Mouse (Mus musculus): ENCODE measurements at regions not wholly inside any gene's neighbourhood (a gene's known extent, or its start where the extent isn't known, plus 50 kb on each side); places are given as distances from the start of the nearest gene placed in this dataset.

GRCm38 (mm10) chr2:33983112-33983748, 95.5 kb upstream of the Mvb12b start:
- no peak for DNase-seq (ENCODE audit: low spot score in 2 of 2)

DNA sequence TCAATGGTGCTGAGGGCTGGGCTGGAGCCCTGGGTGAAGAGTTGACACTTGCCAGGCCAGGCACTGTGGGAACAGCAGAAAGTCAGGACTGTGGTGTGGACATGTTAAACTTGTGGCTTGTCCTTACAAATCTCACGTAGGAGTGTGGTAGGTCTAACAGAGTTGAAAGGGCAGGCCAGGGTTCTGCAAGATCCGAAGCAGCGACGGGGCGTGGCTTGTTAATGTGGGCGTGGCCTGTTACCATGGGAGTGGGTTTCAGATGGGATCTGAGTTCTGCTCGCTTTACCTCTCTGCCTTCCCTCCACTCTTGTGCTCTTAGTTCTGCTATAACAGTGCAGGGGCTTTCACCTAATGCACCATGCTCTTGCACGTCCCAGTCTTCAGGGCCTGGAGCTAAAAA, 94.2 kb upstream of the Mvb12b start:
- no peak for DNase-seq (ENCODE audit: low spot score in 2 of 2)

GRCm38 (mm10) chr2:33981321-33981720, 93.6 kb upstream of the Mvb12b start:
- DNase-seq (ENCODE audit: low spot score in 2 of 2), result no peak

DNA sequence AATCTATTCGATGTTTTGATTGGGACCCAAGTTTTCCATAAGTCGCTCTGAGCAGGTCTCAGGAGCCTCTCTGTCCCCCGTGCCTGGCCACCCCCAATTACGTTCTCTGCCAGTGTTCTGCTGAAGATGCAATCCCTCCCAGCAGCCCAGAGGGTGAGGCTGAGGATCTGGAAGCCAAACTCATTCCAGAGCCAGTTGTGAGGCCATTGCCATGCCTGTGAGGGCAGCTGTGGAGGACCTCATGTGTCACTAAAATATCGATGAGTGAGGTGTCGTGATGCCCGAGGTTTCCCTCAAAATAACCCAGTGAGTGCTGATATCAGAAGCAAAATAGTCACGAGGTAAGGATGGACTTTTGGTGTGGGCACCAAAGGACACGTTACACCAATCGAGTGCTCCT, 93.1 kb upstream of the Mvb12b start:
- no peak for DNase-seq (ENCODE audit: low spot score in 2 of 2)

GRCm38 (mm10) chr2:33979276-33979675, 91.5 kb upstream of the Mvb12b start:
- DNase-seq (ENCODE audit: low spot score in 2 of 2), result no peak

DNA sequence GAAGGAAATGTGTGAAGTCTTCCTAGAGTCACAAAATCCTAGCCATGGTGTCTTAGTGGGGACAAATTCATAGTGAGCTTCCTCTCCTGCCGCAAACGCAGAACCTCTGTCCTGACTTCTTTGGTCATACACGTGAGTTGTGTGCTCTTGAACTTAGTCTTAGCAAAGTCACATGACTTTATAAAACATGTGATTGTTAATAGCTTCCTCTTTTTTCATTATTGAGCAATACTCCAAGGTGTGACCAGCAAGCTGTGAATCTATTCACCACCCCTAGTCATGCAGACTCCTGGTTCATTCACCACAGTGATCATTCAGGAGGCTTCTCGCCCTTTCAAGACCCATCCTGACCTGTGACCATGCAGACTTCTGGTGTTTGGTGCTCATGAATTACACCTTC, 90.8 kb upstream of the Mvb12b start:
- DNase-seq (ENCODE audit: low spot score in 2 of 2), result no peak

DNA sequence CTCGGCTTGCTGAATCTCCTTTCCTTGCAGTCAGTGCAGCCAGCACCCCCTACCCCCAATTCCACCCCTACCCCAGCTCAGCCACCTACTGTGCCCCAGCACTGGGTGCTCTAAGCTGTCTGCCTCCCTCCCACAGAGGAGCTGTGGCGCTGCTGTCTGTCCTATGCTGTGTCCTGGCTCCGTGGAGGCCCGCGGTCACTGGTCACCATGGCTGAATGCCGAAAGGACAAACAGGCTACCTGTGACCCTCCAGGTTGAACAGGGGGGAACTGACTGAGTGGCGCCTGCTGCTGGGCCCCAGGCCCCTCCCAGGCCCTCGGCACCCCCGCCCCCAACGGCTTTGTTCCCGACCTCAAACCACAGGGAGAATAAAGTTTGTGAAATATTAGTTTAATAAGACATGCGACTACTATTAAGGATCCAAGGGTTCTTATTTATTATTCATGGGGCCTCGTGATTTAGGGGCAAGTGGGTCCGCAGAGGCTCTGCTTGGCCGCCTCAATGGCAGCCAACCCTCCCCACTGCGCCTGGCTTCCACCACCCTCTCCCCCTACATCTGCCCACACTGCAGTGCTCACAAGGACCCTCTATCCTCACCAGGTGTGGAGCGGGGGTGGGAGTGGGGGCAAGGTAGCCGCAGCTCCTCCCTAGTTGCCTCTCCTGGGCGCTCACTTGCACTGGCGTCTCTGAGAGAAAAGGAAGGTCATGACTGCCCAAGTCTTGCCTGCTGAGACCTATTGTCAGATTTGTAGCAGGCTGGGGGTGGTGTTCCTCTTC, 90.0 kb upstream of the Mvb12b start:
- DNase-seq (ENCODE audit: low spot score in 2 of 2), result no peak

GRCm38 (mm10) chr2:33977151-33977550, 89.4 kb upstream of the Mvb12b start:
- no peak for DNase-seq (ENCODE audit: low spot score in 2 of 2)

DNA sequence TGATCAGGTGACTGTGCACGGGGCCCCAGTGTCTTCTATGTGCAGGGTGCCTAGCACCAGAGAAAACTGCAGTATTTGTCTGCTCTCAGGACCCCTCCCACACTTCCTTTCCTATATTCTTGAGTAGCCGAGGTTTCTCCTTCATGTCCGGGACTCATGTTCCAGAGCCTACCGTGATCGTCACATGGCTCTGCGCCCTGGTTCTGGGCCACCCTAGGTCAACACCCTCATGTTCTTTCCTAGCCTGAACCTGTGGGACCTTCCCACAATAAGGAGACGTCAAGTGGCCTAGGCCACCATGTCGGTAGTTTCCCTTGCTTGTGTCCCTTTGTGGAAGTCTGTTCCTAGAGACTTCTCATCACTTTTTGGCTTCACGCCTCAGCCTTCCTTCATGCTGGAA, 88.4 kb upstream of the Mvb12b start:
- no peak for DNase-seq (ENCODE audit: low spot score in 2 of 2)

DNA sequence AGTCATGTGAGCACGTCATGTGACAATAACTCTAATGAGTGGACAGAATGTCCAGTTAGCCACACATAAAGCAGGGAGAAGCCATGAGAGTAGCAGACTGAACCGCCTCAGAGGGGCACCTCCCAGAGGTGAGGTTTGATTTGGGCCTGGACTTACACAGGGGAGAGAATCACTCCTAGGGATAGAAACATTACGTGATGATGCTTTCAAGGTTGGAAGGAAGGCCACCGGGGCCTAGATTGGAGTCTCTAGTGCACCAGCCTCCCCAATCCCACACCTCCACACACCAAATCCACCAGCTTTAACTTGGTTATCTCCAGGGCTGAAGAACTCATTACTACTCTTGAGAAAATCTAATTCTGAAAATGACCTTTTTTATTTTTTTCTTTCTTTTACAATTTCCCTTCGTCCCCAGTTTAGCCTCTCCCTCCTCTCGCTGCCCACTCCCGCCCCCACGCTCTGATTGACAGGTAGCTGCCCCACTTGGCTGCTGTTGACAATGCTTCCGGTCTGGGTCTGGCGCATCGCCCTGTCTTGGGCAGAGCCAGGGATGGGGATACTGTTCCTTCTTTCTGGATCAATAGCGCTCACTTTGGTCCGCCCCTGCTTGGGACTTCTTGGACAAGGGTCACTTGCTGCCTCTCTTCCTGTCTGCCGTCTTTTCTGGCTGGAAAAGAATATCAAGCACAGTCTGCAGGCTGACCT, 87.8 kb upstream of the Mvb12b start:
- no peak for DNase-seq (ENCODE audit: low spot score in 2 of 2)

- no peak for DNase-seq (ENCODE audit: low spot score in 2 of 2)
Observed at GRCm38 (mm10) chr2:33974737-33975422, 87.1 kb upstream of the Mvb12b start.

GRCm38 (mm10) chr2:33974031-33974430, 86.3 kb upstream of the Mvb12b start:
- no peak for DNase-seq (ENCODE audit: low spot score in 2 of 2)

- peak; percentile 77 to 82 for DNase-seq (ENCODE audit: low spot score in 2 of 2)
Observed at GRCm38 (mm10) chr2:33973213-33973834, 85.6 kb upstream of the Mvb12b start.

- no peak for DNase-seq (ENCODE audit: low spot score in 2 of 2)
Observed at GRCm38 (mm10) chr2:33966984-33967421, 79.3 kb upstream of the Mvb12b start.

DNA sequence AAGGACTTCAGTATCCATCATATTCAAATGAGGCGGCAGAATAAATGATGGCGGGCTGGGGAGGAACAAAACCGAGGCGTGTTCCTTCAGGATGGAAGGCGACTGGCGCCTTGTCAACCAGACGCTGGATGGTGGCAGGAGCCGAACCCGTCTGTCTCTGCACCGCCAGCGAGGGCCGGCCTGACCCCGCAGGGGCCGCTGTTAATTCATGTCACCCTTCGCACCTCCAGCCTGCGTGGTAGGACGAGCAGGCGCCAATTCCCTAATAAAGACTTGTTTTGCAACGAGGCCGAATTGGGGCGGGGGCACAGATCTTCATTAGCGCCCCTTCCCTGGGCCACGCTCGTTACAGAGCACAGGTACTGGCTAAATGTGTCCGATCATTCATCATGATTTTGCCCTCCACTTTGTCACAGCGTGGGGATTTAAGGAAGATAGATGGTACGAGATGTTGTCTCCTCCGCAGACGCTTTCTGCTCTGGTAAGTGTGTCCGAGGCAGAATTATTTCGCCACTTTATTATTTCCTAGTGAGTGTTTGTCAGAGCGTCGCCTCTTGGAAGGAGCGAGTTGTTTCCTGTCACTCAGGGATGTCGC, 78.7 kb upstream of the Mvb12b start:
- DNase-seq (ENCODE audit: low spot score in 2 of 2), result no peak

DNA sequence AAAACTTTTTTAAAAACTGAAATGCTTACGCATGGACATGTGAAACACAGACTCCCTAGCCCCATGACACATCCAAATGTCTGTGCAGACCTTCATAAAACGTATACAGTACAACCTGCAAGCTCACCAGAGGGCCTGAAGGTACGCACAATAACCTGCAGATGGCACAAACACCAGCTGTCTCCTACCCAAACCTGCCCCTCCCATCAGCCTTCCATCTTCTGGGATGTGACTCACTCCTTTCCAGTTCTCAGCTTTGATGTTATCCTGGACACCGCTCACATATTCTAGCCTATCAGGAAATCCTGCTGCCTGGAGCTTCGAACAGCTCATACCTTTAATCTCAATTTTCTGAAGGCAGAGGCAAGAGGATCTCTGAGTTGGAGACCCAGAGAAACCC, 76.3 kb upstream of the Mvb12b start:
- no peak for DNase-seq (ENCODE audit: low spot score in 2 of 2)

- DNase-seq (ENCODE audit: low spot score in 2 of 2), result no peak
Observed at GRCm38 (mm10) chr2:33962355-33963037, 74.8 kb upstream of the Mvb12b start.

DNA sequence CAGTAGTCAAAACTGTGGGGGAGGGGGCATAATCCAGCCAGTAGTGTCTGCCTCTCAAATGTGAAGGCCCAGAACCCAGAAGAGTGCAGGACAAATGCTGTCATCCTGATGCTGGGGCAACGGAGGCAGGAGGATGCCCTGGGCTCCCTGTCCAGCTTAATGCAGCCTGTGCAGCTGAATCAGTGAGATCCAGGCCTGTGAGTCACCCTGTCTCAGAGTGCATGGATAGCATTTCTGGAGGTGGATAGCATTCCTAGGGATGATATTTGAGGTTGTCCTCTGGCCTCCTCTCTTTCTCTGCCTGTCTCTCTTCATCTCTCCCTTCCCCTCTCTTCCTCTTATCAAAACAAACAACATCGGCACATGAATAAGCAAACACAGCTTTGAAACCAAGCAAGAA, 73.8 kb upstream of the Mvb12b start:
- DNase-seq (ENCODE audit: low spot score in 2 of 2), result no peak

- DNase-seq (ENCODE audit: low spot score in 2 of 2), result peak in 1 of 2 experiments; percentile 63
Observed at GRCm38 (mm10) chr2:33957754-33958153, 70.0 kb upstream of the Mvb12b start.

DNA sequence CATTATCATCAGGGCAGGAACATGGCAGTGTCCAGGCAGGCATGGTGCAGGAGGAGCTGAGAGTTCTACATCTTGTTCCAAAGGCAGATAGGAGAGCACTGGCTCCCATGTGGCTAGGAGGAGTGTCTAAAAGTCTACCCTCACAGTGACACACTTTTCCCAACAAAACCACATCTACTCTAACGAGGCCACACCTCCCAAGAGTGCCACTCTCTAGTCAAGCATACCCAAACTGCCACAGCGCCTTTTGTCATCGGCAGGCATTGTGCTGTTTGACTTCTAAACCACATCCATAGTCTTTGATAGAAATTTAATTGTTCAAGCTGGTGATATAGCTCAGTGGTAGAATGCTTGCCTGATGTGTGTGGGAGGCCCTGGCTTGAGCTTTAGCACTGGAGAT, 56.6 kb upstream of the Mvb12b start:
- DNase-seq (ENCODE audit: low spot score in 2 of 2), result peak; percentile 26 to 42

DNA sequence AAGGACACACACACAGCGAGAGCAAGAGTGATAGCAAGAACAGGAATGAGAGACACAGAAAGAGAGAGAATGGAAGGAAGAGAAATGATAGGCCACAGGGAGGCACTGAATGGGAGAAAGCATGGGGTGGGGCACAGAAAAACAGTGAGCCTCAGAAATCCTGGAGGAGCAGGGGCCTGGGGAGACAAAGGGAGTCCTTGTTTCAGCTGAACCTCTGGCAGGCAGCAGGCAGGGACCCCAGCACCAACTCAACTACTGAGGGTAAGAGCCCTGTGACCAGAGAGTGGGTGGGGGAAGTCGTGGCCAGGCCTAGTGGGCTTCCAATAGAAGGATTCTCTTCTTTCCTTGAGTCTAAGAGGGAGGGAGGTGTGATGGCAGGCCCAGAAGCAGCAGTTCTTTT, 54.3 kb upstream of the Mvb12b start:
- no peak for DNase-seq (ENCODE audit: low spot score in 2 of 2)

Measured in thymus, postnatal 10 days (tissue).